In the genomic region with DNA sequence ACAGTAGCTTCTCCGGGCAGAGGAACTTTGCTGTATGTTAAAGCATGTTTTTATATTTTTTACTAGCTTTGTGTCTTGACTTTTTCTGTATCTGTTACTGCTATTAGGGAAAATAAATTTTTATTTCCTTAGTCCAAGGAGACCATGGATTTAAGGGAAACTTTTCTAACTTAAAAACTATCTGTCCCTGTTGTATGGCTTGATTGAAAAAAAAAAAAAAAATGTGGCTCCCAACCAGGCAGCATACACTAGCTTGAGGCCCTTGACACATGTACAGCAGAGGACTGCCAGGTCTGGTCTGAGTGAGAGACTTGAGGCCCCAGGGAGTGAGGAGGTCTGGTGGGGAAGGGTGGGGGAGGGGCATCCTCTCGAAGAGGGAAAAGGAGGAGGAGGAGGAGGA, we compare ENCODE assay signal across 17 mouse cellular contexts. TPM values are rescaled to one million over a fixed set of nuclear protein-coding genes. Genes with fewer than 3 reads are reported as not detected.
DNase-seq lines count a peak whose midpoint lies in the region; ATAC-seq and TF ChIP-seq lines count a peak whose summit lies in the region.
"Had no signal": no experiment of that assay in that cellular context is flagged by ENCODE, and none has a peak within 500 bp of the region (broad histone marks: within the 10 kb centered on the region; RNA-seq: fewer than 3 reads in every experiment).

No protein-coding gene starts in this region.

- no peak overlapping the region for H3K4me2 ChIP-seq in hindbrain, embryonic 14.5 days (replicated peaks)
- no peak overlapping the region for H3K4me2 ChIP-seq in hindbrain, embryonic 11.5 days (replicated peaks; ENCODE audit: low read depth, low read length)
- H3K4me2 ChIP-seq in intestine, postnatal 0 days (replicated peaks; ENCODE audit: low read depth) = no peak overlapping the region

- no peak overlapping the region for H3K4me3 ChIP-seq in hindbrain, embryonic 14.5 days (replicated peaks; ENCODE audit: low read length)
- H3K4me3 ChIP-seq in hindbrain, embryonic 11.5 days (ENCODE audit: low read depth, low read length) = no peak overlapping the region
- no peak overlapping the region for H3K4me3 ChIP-seq in intestine, postnatal 0 days (ENCODE audit: low read depth, low read length)
- H3K4me3 ChIP-seq: heart, embryonic 12.5 days had no signal

- H3K9ac ChIP-seq in hindbrain, embryonic 14.5 days = 0 out of 2 replicates have a peak overlapping the region, but pooled peaks have one; percentile 67
- no peak overlapping the region for H3K9ac ChIP-seq in hindbrain, embryonic 11.5 days (ENCODE audit: low read depth, low read length)
- no peak overlapping the region for H3K9ac ChIP-seq in intestine, postnatal 0 days (ENCODE audit: low read depth, low read length)
- H3K9ac ChIP-seq: heart, embryonic 12.5 days had no signal

- H3K27me3 ChIP-seq in hindbrain, embryonic 14.5 days (ENCODE audit: control insufficient read depth, insufficient read depth, low read length) = no peaks in the 10 kb centered on the region
- no peaks in the 10 kb centered on the region for H3K27me3 ChIP-seq in hindbrain, embryonic 11.5 days (ENCODE audit: control insufficient read depth, insufficient read depth, low read length)
- H3K27me3 ChIP-seq in intestine, postnatal 0 days (replicated peaks; ENCODE audit: control insufficient read depth, insufficient read depth, low read length) = no peaks in the 10 kb centered on the region
- H3K27me3 ChIP-seq: heart, embryonic 12.5 days had no signal

- peaks cover 7% of the 10 kb centered on the region; the same call in 1 of the 2 replicates for H3K36me3 ChIP-seq in hindbrain, embryonic 14.5 days (replicated peaks; ENCODE audit: control insufficient read depth, insufficient read depth)
- H3K36me3 ChIP-seq in hindbrain, embryonic 11.5 days (ENCODE audit: control insufficient read depth, insufficient read depth, low read length) = no peaks in the 10 kb centered on the region
- peaks cover 7% of the 10 kb centered on the region; the same call in 1 of the 2 replicates for H3K36me3 ChIP-seq in intestine, postnatal 0 days (ENCODE audit: control insufficient read depth, insufficient read depth)

- H3K9me3 ChIP-seq in hindbrain, embryonic 14.5 days (ENCODE audit: control insufficient read depth, low read length) = no peaks in the 10 kb centered on the region
- no peaks in the 10 kb centered on the region for H3K9me3 ChIP-seq in hindbrain, embryonic 11.5 days (ENCODE audit: control insufficient read depth, low read length)
- no peaks in the 10 kb centered on the region for H3K9me3 ChIP-seq in intestine, postnatal 0 days (ENCODE audit: control insufficient read depth)
- H3K9me3 ChIP-seq: heart, embryonic 12.5 days had no signal

- DNase-seq in embryo, embryonic 11 days = peak; percentile 9
- no peak for DNase-seq in embryo, embryonic 10 days (ENCODE audit: low spot score)
- no peak for DNase-seq in hindbrain, embryonic 14.5 days (ENCODE audit: low spot score)
- DNase-seq in hindbrain, embryonic 11.5 days (ENCODE audit: low spot score) = no peak
- peak; percentile 11 for DNase-seq in thymus, postnatal 4 days
- DNase-seq in thymus, postnatal 25 days = no peak
- peak; percentile 18 for DNase-seq in retina, postnatal 1 day
- DNase-seq: adrenal gland, postnatal 36 days; lung, adult 18-20 months; lung, postnatal 4 days had no signal

- WGBS in hindbrain, embryonic 14.5 days = 50% methylated on average over 2 of the region's 2 CpGs
- WGBS in hindbrain, embryonic 11.5 days = 48% methylated on average over 2 of the region's 2 CpGs
- WGBS in intestine, postnatal 0 days = 54% methylated on average over 2 of the region's 2 CpGs

- peak overlapping the region; percentile 94 for H3K27ac ChIP-seq in hindbrain, embryonic 14.5 days
- no peak overlapping the region for H3K27ac ChIP-seq in hindbrain, embryonic 11.5 days (ENCODE audit: low read depth, low read length)
- H3K27ac ChIP-seq in intestine, postnatal 0 days (ENCODE audit: low read depth, low read length) = no peak overlapping the region

- H3K4me1 ChIP-seq in hindbrain, embryonic 14.5 days (replicated peaks; ENCODE audit: control insufficient read depth, insufficient read depth, low read length) = peaks cover 11% of the 10 kb centered on the region
- no peaks in the 10 kb centered on the region for H3K4me1 ChIP-seq in hindbrain, embryonic 11.5 days (replicated peaks; ENCODE audit: control insufficient read depth, insufficient read depth, low read length)
- H3K4me1 ChIP-seq in intestine, postnatal 0 days (replicated peaks; ENCODE audit: control insufficient read depth, insufficient read depth, low read length) = 0 out of 2 replicates have a peak, but pooled peaks cover 2% of the 10 kb centered on the region
- H3K4me1 ChIP-seq: heart, embryonic 12.5 days had no signal

- TF ChIP-seq CTCF in intestine, postnatal 0 days (IDR thresholded peaks at IDR 0.05; ENCODE audit: low read depth) = no peak

- ATAC-seq in hindbrain, embryonic 14.5 days (ENCODE audit: low FRiP score) = no peak
- no peak for ATAC-seq in hindbrain, embryonic 11.5 days (ENCODE audit: low FRiP score)
- ATAC-seq in intestine, postnatal 0 days = no peak
- ATAC-seq: activated CD4-positive, CD25-positive, alpha-beta regulatory T cell, adult 4 months had no signal

RNA-seq across cellular contexts. Expression of gene Uba6, which starts 1.2 kb away (rescaled TPM):
- 18.3 and 20.3 TPM in 2 replicates for polyA plus RNA-seq in hindbrain, embryonic 14.5 days (2014; fragmentation: Nextera tagmentation; extraction: Ambion mirVana)
- 22.9 and 25.8 TPM in 2 replicates for polyA plus RNA-seq in hindbrain, embryonic 11.5 days (2014; fragmentation: Nextera tagmentation; extraction: Ambion mirVana)
- 4.9 and 5.2 TPM in 2 replicates for polyA plus RNA-seq in intestine, postnatal 0 days (2015; fragmentation: Nextera tagmentation; extraction: Ambion mirVana)

RNA-seq across cellular contexts. Expression of gene Gnrhr, which starts 23.9 kb away (rescaled TPM):
- not detected in 2 replicates for polyA plus RNA-seq in hindbrain, embryonic 14.5 days (2014; fragmentation: Nextera tagmentation; extraction: Ambion mirVana)
- polyA plus RNA-seq in hindbrain, embryonic 11.5 days (2014; fragmentation: Nextera tagmentation; extraction: Ambion mirVana) = not detected in 2 replicates
- polyA plus RNA-seq in intestine, postnatal 0 days (2015; fragmentation: Nextera tagmentation; extraction: Ambion mirVana) = not detected in 2 replicates
- polyA plus RNA-seq: activated CD4-positive, CD25-positive, alpha-beta regulatory T cell, adult 4 months; gonadal fat pad, adult 2 months; heart, embryonic 12.5 days; kidney, embryonic 16.5 days; limb, embryonic 11.5 days; midbrain, embryonic 14.5 days had no signal

Comparison
In these comparisons a context has a peak if more than half of its experiments do, and no peak if none do; other contexts are left out.
1. DNase-seq: peak in embryo, embryonic 11 days (single experiment), thymus, postnatal 4 days (single experiment) and retina, postnatal 1 day (single experiment); none in embryo, embryonic 10 days (single experiment), hindbrain, embryonic 14.5 days (single experiment), hindbrain, embryonic 11.5 days (single experiment) and thymus, postnatal 25 days (single experiment).